Mouse (Mus musculus) liver, embryonic 12.5 days (tissue): ENCODE results near the gene Gm11146. TPM values are rescaled to one million over a fixed set of nuclear protein-coding genes. Genes with fewer than 3 reads are reported as not detected.

ENCODE experiments used
- ATAC-seq: fragments of 200-750 bp; cut with Nextera tagmentation; 2 replicates; pipeline ENCODE4 v1.8.0; 2017; ENCODE audit warnings: moderate number of reproducible peaks, mild to moderate bottlenecking, moderate library complexity
- H3K27ac ChIP-seq: fragments of 300-500 bp; sonication (generic); 2 replicates; pipeline ENCODE4 v1.5.1; 2016; ENCODE audit warnings: mild to moderate bottlenecking
- H3K27me3 ChIP-seq: fragments of 300-500 bp; sonication (generic); replicated peaks from 2 replicates; pipeline ENCODE4 v1.6.1; 2016; ENCODE audit warnings: mild to moderate bottlenecking, moderate library complexity
- H3K36me3 ChIP-seq: fragments of 300-500 bp; sonication (generic); 2 replicates; pipeline ENCODE4 v1.6.1; 2016; ENCODE audit warnings: mild to moderate bottlenecking, moderate library complexity
- H3K4me1 ChIP-seq: fragments of 300-500 bp; sonication (generic); 2 replicates; pipeline ENCODE4 v1.6.1; 2016
- H3K4me2 ChIP-seq: fragments of 300-500 bp; sonication (generic); 2 replicates; pipeline ENCODE4 v1.6.1; 2016; ENCODE audit warnings: mild to moderate bottlenecking, moderate library complexity
- H3K4me3 ChIP-seq: fragments of 300-500 bp; sonication (generic); 2 replicates; pipeline ENCODE4 v1.5.1; 2016; ENCODE audit warnings: mild to moderate bottlenecking, moderate library complexity
- H3K9ac ChIP-seq: fragments of 300-500 bp; sonication (generic); 2 replicates; pipeline ENCODE4 v1.6.1; 2016; ENCODE audit warnings: mild to moderate bottlenecking, moderate library complexity
- H3K9me3 ChIP-seq: fragments of 300-500 bp; sonication (generic); replicated peaks from 2 replicates; pipeline ENCODE4 v1.6.1; 2016; ENCODE audit warnings: mild to moderate bottlenecking, moderate library complexity
- WGBS: fragments of 180-500 bp; shearing (Covaris S2); methylation state at CpG from one replicate; pipeline ENCODE4 v1.1.7; 2016; ENCODE audit not compliant: insufficient replicate concordance; 5-methylcytosine and 5-hydroxymethylcytosine counted together
- polyA plus RNA-seq: library from polyadenylated mRNA; unstranded; fragments of >200 nt; fragmentation: Nextera tagmentation; extraction: Ambion mirVana; gene quantifications from 2 replicates; pipeline ENCODE4 v1.2.1, GENCODE M21; 2016

Gene Gm11146
- not detected in 2 replicates for polyA plus RNA-seq

GRCm38 (mm10) chr16:77601994-77602393 lies at the start of gene Gm11146:
Gene Gm11146, minus strand, starts transcription at chr16:77602094.
- Histone ChIP-seq H3K27me3 (no peaks in the 10 kb centered on the region), H3K9me3 (no peaks in the 10 kb centered on the region)

DNA sequence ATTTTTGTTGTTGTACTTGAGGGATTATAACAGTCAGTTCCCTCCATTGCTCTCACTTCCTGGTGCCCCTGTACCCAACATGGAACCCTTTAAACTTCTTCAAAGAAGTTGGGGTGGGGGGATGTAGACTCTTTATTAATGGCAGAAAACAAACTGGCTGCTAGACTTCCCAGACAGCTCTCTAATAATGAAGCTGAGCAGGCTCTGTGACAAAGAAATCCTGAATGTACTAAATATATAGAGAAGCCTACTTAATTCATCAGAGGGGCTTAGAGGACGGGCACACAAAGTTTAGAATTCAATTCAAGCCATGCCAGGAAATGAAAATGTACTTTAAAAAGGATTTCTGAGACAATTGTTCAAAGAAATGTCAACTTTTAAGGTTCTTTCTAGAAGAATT lies 48.7 kb upstream of the Gm11146 start:
- H3K36me3 ChIP-seq: no peaks in the 10 kb centered on the region
- H3K4me3 ChIP-seq: no peak overlapping the region
- no peaks in the 10 kb centered on the region for H3K9me3 ChIP-seq
- WGBS: 28% methylated on average over 1 of the region's 1 CpGs
- no peak overlapping the region for H3K9ac ChIP-seq
- H3K4me1 ChIP-seq: no peaks in the 10 kb centered on the region
- no peaks in the 10 kb centered on the region for H3K27me3 ChIP-seq
- no peak for ATAC-seq
- H3K4me2 ChIP-seq: no peak overlapping the region
- H3K27ac ChIP-seq: no peak overlapping the region

More at GRCm38 (mm10) chr16:77601994-77602393, at the start of gene Gm11146:
- H3K9ac ChIP-seq: no peak within 1 kb of the TSS
- H3K36me3 ChIP-seq: no peaks in the 10 kb centered on the region
- no peak within 1 kb of the TSS for H3K4me3 ChIP-seq
- no peak within 1 kb of the TSS for H3K4me2 ChIP-seq
- no peaks in the 10 kb centered on the region for H3K4me1 ChIP-seq
- 56% methylated on average over 1 of the region's 1 CpGs for WGBS
- no peak for ATAC-seq
- H3K27ac ChIP-seq: no peak within 1 kb of the TSS

DNA sequence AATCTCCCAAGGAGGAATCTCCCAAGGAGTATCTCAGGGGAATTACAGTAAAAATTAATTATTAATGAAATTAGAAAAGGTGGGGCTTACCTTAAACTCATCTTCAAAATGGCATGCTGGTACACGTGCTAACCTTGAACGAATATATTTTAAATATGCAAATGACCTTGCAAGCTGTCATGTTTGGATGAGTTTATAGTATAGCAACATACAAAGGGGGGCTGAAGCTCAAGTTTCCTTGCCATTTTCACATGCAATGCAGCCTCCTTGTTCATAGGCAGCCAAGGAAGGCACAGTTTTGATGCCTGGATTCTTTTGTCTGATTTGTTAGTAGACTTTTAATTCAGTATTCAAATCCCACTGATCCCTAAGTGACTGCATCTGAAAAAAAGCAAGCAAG lies 47.1 kb upstream of the Gm11146 start:
- H3K9ac ChIP-seq: no peak overlapping the region
- no peaks in the 10 kb centered on the region for H3K9me3 ChIP-seq
- 0 out of 2 replicates have a peak, but pooled peaks cover 5% of the 10 kb centered on the region for H3K4me1 ChIP-seq
- H3K27me3 ChIP-seq: no peaks in the 10 kb centered on the region
- H3K4me2 ChIP-seq: no peak overlapping the region
- no peaks in the 10 kb centered on the region for H3K36me3 ChIP-seq
- no peak for ATAC-seq
- WGBS: 55% methylated on average over 2 of the region's 2 CpGs
- H3K27ac ChIP-seq: no peak overlapping the region
- no peak overlapping the region for H3K4me3 ChIP-seq

- WGBS: 46% methylated on average over 2 of the region's 2 CpGs
- Histone ChIP-seq H3K36me3 (no peaks in the 10 kb centered on the region), H3K4me1 (0 out of 2 replicates have a peak, but pooled peaks cover 5% of the 10 kb centered on the region), H3K27me3 (no peaks in the 10 kb centered on the region), H3K27ac (no peak overlapping the region), H3K9ac (no peak overlapping the region), H3K9me3 (no peaks in the 10 kb centered on the region), H3K4me3 (no peak overlapping the region), H3K4me2 (no peak overlapping the region)
- ATAC-seq: no peak
These were observed 46.3 kb upstream of the Gm11146 start for GRCm38 (mm10) chr16:77648181-77648580.

DNA sequence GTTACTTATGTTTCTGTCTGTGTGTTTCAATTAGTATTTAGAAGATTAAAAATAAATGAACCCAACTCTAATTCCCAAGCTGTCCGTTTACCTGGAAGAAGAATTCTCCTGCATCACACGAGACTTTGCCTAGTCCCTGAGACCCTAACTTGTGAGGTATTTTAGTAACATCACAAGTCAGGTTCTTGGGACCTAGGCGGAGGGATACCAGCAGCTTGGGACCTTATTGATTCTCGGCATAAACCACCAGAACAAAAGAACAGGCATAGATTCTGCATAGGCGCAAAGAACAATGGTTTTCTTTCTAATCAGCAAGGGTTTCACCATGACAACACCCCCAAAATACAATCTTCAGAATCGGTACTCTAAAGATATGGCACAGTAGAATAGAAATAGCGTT lies 44.3 kb upstream of the Gm11146 start:
- Histone ChIP-seq H3K27me3 (no peaks in the 10 kb centered on the region), H3K27ac (no peak overlapping the region), H3K9ac (no peak overlapping the region), H3K9me3 (no peaks in the 10 kb centered on the region), H3K4me3 (no peak overlapping the region), H3K4me1 (0 out of 2 replicates have a peak, but pooled peaks cover 5% of the 10 kb centered on the region), H3K36me3 (no peaks in the 10 kb centered on the region), H3K4me2 (no peak overlapping the region)
- ATAC-seq: no peak
- 60% methylated on average over 7 of the region's 7 CpGs for WGBS

DNA sequence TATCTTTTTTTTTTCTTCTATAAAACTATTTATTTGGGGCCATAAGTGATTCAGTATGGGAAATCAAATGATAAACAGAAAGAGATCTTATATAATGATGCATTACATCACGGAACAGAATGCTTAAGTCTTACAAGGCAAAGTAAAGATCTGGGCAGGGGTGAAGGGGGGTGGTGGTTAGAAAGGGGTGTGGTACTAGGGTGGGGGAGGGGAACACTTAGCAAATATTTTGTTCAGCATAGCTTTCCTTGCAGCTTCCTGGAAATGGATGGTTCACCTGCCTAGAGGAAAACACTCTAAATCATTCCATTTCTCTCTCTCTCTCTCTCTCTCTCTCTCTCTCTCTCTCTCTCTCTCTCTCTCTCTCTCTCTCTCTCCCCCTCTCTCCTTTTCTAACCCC lies 43.1 kb upstream of the Gm11146 start:
- Histone ChIP-seq H3K4me2 (no peak overlapping the region), H3K27me3 (no peaks in the 10 kb centered on the region), H3K27ac (no peak overlapping the region), H3K9ac (no peak overlapping the region), H3K36me3 (no peaks in the 10 kb centered on the region), H3K4me3 (no peak overlapping the region), H3K9me3 (no peaks in the 10 kb centered on the region), H3K4me1 (0 out of 2 replicates have a peak, but pooled peaks cover 5% of the 10 kb centered on the region)
- 50% methylated on average over 1 of the region's 1 CpGs for WGBS
- no peak for ATAC-seq

DNA sequence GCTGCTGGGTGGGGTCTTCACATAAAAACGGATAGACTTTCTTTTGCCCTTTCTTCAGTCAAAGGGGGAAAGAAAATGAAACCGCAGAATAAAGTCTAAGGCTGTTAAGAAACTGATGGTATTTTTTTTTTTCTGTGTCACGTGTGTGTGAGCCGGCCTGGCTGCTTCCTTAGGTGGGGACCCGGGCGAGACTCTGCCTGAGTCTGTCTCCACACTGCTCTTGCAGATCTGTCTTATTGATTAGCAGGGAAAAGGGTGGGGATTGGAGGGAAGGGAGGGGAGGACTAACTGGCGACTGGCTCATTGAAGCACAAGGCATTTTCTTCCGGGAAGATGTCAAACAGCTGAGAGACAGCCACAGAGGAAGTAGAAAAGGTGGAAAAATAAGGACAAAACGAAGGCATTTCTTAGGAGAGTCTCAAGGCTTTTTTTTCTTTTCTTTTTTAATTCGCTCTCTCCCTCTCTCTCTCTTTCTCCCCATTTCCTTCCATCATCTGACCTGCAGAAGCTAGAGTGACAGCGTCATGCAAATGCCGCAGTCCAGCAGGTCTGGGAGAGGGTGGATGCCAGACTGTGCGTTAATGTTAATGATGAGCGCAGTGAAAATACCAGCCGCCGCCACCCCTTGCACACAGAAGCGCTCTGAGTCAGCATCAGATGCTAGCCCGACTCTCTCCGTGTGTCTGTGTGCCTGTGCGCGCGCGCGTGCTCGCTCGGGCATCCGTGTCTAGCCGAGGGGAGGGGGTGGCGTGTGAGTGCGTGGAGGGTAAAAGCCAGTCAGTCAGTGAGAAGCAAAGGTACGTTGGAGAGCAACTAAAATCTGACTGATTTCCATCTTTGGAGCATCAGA lies 42.2 kb upstream of the Gm11146 start:
- Histone ChIP-seq H3K4me2 (peak overlapping the region; percentile 63), H3K9me3 (no peaks in the 10 kb centered on the region), H3K27ac (no peak overlapping the region), H3K4me1 (0 out of 2 replicates have a peak, but pooled peaks cover 5% of the 10 kb centered on the region), H3K27me3 (no peaks in the 10 kb centered on the region), H3K36me3 (no peaks in the 10 kb centered on the region), H3K9ac (no peak overlapping the region), H3K4me3 (peak overlapping the region; percentile 42)
- ATAC-seq: 0 out of 2 replicates have a peak, but pooled peaks have one; percentile 42
- WGBS: 6% methylated on average over 31 of the region's 31 CpGs

GRCm38 (mm10) chr16:77643036-77643870 lies 41.4 kb upstream of the Gm11146 start:
- Histone ChIP-seq H3K9me3 (no peaks in the 10 kb centered on the region), H3K9ac (no peak overlapping the region), H3K27me3 (no peaks in the 10 kb centered on the region), H3K4me3 (no peak overlapping the region), H3K27ac (no peak overlapping the region), H3K4me2 (peak overlapping the region; percentile 63; the same call in 1 of the 2 replicates), H3K36me3 (no peaks in the 10 kb centered on the region), H3K4me1 (0 out of 2 replicates have a peak, but pooled peaks cover 5% of the 10 kb centered on the region)
- no peak for ATAC-seq
- WGBS: 73% methylated on average over 14 of the region's 14 CpGs

DNA sequence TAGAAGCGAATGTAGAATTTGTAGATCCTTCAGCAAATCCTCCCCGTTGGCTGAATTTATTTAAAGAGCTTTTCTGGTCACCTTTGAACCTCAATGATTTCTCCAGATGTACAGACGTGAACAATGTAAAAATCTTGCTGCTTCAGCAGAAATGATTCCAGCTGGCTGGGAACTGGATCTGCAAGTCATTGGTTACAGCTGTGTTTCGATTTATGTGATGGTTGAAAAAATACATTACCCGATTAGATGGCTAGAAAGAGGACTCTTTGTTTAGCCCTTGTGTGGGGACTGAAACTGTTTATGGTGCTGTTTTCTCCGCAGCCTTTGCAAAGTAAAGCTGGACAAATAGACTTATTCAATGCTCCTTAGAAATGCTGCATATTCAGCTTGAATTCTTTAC lies 34.6 kb upstream of the Gm11146 start:
- no peak overlapping the region for H3K4me2 ChIP-seq
- no peak overlapping the region for H3K4me3 ChIP-seq
- H3K4me1 ChIP-seq: no peaks in the 10 kb centered on the region
- H3K36me3 ChIP-seq: no peaks in the 10 kb centered on the region
- H3K9me3 ChIP-seq: no peaks in the 10 kb centered on the region
- no peak for ATAC-seq
- 65% methylated on average over 6 of the region's 6 CpGs for WGBS
- no peaks in the 10 kb centered on the region for H3K27me3 ChIP-seq
- H3K9ac ChIP-seq: no peak overlapping the region
- H3K27ac ChIP-seq: no peak overlapping the region

- ATAC-seq: no peak
- Histone ChIP-seq H3K4me3 (no peak overlapping the region), H3K36me3 (no peaks in the 10 kb centered on the region), H3K4me1 (no peaks in the 10 kb centered on the region), H3K27me3 (no peaks in the 10 kb centered on the region), H3K9me3 (no peaks in the 10 kb centered on the region), H3K9ac (no peak overlapping the region), H3K4me2 (no peak overlapping the region), H3K27ac (no peak overlapping the region)
- WGBS: 65% methylated on average over 6 of the region's 6 CpGs
These were observed 30.5 kb upstream of the Gm11146 start for GRCm38 (mm10) chr16:77632315-77632881.

- Histone ChIP-seq H3K9ac (no peak overlapping the region), H3K4me3 (no peak overlapping the region), H3K9me3 (no peaks in the 10 kb centered on the region), H3K4me1 (no peaks in the 10 kb centered on the region), H3K27me3 (no peaks in the 10 kb centered on the region), H3K27ac (no peak overlapping the region), H3K4me2 (no peak overlapping the region), H3K36me3 (no peaks in the 10 kb centered on the region)
- 65% methylated on average over 5 of the region's 5 CpGs for WGBS
- no peak for ATAC-seq
These were observed 20.8 kb upstream of the Gm11146 start for GRCm38 (mm10) chr16:77622681-77623080.

DNA sequence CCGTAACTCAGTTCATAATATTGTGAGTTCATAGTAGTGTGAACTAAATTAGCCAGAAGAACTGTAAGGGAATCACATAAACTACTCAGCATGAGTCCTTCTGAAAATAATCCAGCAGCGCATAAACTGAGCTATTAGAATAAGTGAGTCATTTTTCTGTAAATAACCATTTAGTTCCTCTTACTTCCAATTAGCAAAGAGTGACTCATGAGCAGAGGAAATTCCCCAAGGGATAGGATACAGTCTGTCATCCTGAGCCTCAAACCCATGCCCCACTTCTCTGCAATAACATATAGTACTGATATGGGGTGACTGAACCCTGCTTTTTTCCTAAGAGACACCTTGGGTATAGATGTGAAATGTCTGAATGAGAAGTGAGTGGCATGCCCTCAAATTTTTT lies 687 bp upstream of the Gm11146 start:
- Histone ChIP-seq H3K9ac (no peak overlapping the region), H3K27ac (no peak overlapping the region), H3K4me1 (no peaks in the 10 kb centered on the region), H3K9me3 (no peaks in the 10 kb centered on the region), H3K36me3 (no peaks in the 10 kb centered on the region), H3K27me3 (no peaks in the 10 kb centered on the region), H3K4me3 (no peak overlapping the region), H3K4me2 (no peak overlapping the region)
- no peak for ATAC-seq
- WGBS: 62% methylated on average over 2 of the region's 2 CpGs
